In genomic region chr17:6742083-6743038, GRCm38 (mm10) we compare ENCODE assay signal across 9 mouse cellular contexts. TPM values are rescaled to one million over a fixed set of nuclear protein-coding genes. Genes with fewer than 3 reads are reported as not detected.
DNase-seq lines count a peak whose midpoint lies in the region; ATAC-seq lines count a peak whose summit lies in the region.
"Had no signal": no experiment of that assay in that cellular context is flagged by ENCODE, and none has a peak within 500 bp of the region (broad histone marks: within the 10 kb centered on the region; RNA-seq: fewer than 3 reads in every experiment).

No protein-coding gene starts in this region.

- H3K36me3 ChIP-seq in kidney, embryonic 15.5 days = peaks cover 73% of the 10 kb centered on the region
- peaks cover 98% of the 10 kb centered on the region for H3K36me3 ChIP-seq in megakaryocyte, embryonic 14.5 days (replicated peaks; ENCODE audit: low read length)

- H3K9ac ChIP-seq in kidney, embryonic 15.5 days = no peak overlapping the region
- H3K9ac ChIP-seq: liver, embryonic 14.5 days had no signal

- WGBS in kidney, embryonic 15.5 days = 55% methylated on average over 33 of the region's 33 CpGs

- H3K4me2 ChIP-seq in kidney, embryonic 15.5 days = peak overlapping the region; percentile 16; the same call in 1 of the 2 replicates

- no peaks in the 10 kb centered on the region for H3K9me3 ChIP-seq in kidney, embryonic 15.5 days (replicated peaks)
- H3K9me3 ChIP-seq in megakaryocyte, embryonic 14.5 days = no peaks in the 10 kb centered on the region

- no peak overlapping the region for H3K4me3 ChIP-seq in kidney, embryonic 15.5 days (replicated peaks)
- peak overlapping the region; percentile 62 for H3K4me3 ChIP-seq in megakaryocyte, embryonic 14.5 days (replicated peaks)

- peaks cover 61% of the 10 kb centered on the region for H3K4me1 ChIP-seq in kidney, embryonic 15.5 days
- H3K4me1 ChIP-seq in megakaryocyte, embryonic 14.5 days = peaks cover 59% of the 10 kb centered on the region

- H3K27ac ChIP-seq in kidney, embryonic 15.5 days = peak overlapping the region; percentile 85
- H3K27ac ChIP-seq: liver, embryonic 14.5 days had no signal

- ATAC-seq in kidney, embryonic 15.5 days (replicated peaks; ENCODE audit: low FRiP score) = 0 out of 2 replicates have a peak, but pooled peaks have one; percentile 8

- peak; percentile 38 to 46 for DNase-seq in adrenal gland, postnatal 36 days
- DNase-seq in adrenal gland, postnatal 4 days (ENCODE audit: low spot score in 2 of 2) = no peak
- peak; percentile 6 to 7 for DNase-seq in spleen, postnatal 14 days (ENCODE audit: low spot score in 2 of 2)
- DNase-seq in spleen, adult 18-20 months = no peak
- DNase-seq in heart, adult 8-10 months (ENCODE audit: low spot score) = peak; percentile 28
- DNase-seq in left cerebral cortex, adult 18-20 months (ENCODE audit: low spot score in 2 of 2) = no peak

- H3K27me3 ChIP-seq in kidney, embryonic 15.5 days = no peaks in the 10 kb centered on the region
- no peaks in the 10 kb centered on the region for H3K27me3 ChIP-seq in megakaryocyte, embryonic 14.5 days (replicated peaks)

RNA-seq across cellular contexts. Expression of gene Ezr, which starts 40.2 kb away (rescaled TPM):
- total RNA-seq in adrenal gland, postnatal 36 days (2021) = 10 to 100 TPM; 21.9 to 27.4 TPM
- total RNA-seq in adrenal gland, postnatal 4 days (2021) = 10 to 100 TPM; 23.7 to 60.5 TPM
- total RNA-seq in heart, adult 8-10 months (2022) = 10 to 100 TPM; 29.1 to 38.7 (median 33.9) TPM
- 182 and 184 TPM in 2 replicates for polyA plus RNA-seq in kidney, embryonic 15.5 days (2015; fragmentation: Nextera tagmentation; extraction: Ambion mirVana)
- polyA plus RNA-seq in megakaryocyte, embryonic 14.5 days (2012; ENCODE audit: insufficient read depth, low replicate concordance) = 7.8 and 123 TPM in 2 replicates
- 10 to 100 TPM; 42.4 to 46.8 TPM for total RNA-seq in left cerebral cortex, adult 18-20 months (2021)

Comparison
In these comparisons a context has a peak if more than half of its experiments do, and no peak if none do; other contexts are left out.
1. DNase-seq: peak in adrenal gland, postnatal 36 days (2 of 2), spleen, postnatal 14 days (2 of 2) and heart, adult 8-10 months (single experiment); none in adrenal gland, postnatal 4 days (0 of 2), spleen, adult 18-20 months (0 of 2) and left cerebral cortex, adult 18-20 months (0 of 2).